In genomic region chr19:40962988-40963387, GRCm38 (mm10) we compare ENCODE assay signal across 8 mouse cellular contexts. TPM values are rescaled to one million over a fixed set of nuclear protein-coding genes. Genes with fewer than 3 reads are reported as not detected.
DNase-seq lines count a peak whose midpoint lies in the region; ATAC-seq lines count a peak whose summit lies in the region.

No protein-coding gene starts in this region.

- DNase-seq in cerebellum, postnatal 25 days: peak; percentile 12 to 36
- DNase-seq in cerebellum, adult 8-10 months: no peak
- peak; percentile 76 for DNase-seq in 416B (ENCODE audit: low read depth)
- DNase-seq in adrenal gland, postnatal 25 days: peak; percentile 64
- DNase-seq in gastrocnemius, postnatal 36 days: peak; percentile 18 to 21
- peak; percentile 24 to 41 for DNase-seq in layer of hippocampus, postnatal 14 days (ENCODE audit: low spot score in 2 of 2)
- DNase-seq in testis, postnatal 10 days (ENCODE audit: low spot score): peak; percentile 65

- ATAC-seq in megakaryocyte progenitor cell, adult 5-6 weeks (replicated peaks; ENCODE audit: poor library complexity): peak; percentile 91

- intact Hi-C loops in gastrocnemius, postnatal 36 days (cut with DNase I): loop anchor here (1.0 kb wide), 1 partner anchor 53 kb away; no protein-coding TSS in a partner anchor

RNA-seq across cellular contexts. Expression of gene Blnk, which starts 31.3 kb away (rescaled TPM):
- total RNA-seq in adrenal gland, postnatal 25 days (2021): 0.91 TPM in 1 of 2 replicates, not detected in the other
- total RNA-seq in gastrocnemius, postnatal 36 days (2021): 1 to 10 TPM; 1.4 to 1.5 TPM
- total RNA-seq in layer of hippocampus, postnatal 14 days (2021): 1 to 10 TPM; 3.6 to 5.4 TPM
- 0.84 TPM in 1 of 2 replicates, not detected in the other for total RNA-seq in megakaryocyte progenitor cell, adult 5-6 weeks (2015)
- 0.25 TPM in 1 of 2 replicates, not detected in the other for total RNA-seq in megakaryocyte progenitor cell, adult 5-6 weeks (2017)
